Mouse (Mus musculus) liver, embryonic 14.5 days (tissue): Measurements from ENCODE around the gene Cbfb.

Source experiments
- CTCF ChIP-seq: IDR thresholded peaks from 2 replicates; pipeline ENCODE4 v1.5.1; 2016; ENCODE audit warnings: antibody characterized with exemption, low read depth, control low read depth
- EP300 ChIP-seq: IDR thresholded peaks from 2 replicates; pipeline ENCODE4 v1.6.1; 2016; ENCODE audit warnings: antibody characterized with exemption, low read depth

GRCm38 (mm10) chr8:105263244-105263912 lies 92.9 kb downstream of the Cbfb start:
- TF ChIP-seq CTCF (no peak), EP300 (no peak)
